Mouse (Mus musculus): Measurements from ENCODE around the gene Frem3.

Frem3 gene

DNA sequence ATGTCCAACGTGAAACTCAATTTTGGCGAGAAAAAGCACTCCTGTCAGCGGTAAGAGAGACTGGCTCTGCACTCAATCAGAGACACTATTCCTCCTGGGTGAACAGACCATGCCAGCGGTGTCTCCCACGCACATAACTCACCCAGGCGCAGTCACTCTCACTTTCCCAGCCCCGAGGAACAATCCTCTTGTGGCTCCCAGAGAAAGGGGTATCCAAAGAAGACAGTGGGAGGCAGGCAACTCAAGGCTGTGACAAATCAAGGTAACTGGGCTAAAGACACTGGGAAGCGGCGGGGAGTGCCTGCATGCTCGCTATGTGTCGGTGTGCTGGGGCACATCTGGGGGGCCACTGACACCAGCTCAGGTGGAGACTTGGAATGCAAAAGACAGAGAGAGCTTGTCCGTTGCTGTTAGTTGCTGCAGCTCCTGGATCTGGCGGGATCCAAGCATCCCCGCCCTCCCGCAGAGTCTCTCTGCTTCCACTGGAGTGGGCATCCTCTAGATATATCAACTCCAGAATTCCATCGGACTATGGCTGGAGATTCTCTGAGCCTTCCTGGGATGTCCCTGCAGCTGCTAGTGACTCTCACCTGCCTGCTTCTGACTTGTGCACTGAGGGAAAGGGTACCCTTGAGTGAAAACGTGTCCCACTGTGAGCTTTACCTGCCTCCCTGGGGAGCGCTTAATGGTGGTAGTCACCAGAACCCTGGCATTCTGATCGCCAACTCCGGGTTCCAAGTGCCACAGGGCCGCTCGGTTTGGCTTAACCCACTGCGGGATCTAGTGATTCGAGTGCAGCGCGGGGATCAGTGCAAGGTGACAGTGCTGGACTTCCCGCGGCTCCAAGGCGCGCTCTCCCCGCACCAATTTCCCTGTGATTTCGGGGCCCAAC is at the start of gene Frem3:
Gene Frem3 (plus strand): TSS at position 532 of the 892 bp plus-strand sequence.
- DNase-seq (ENCODE audit: low spot score): no peak

DNA sequence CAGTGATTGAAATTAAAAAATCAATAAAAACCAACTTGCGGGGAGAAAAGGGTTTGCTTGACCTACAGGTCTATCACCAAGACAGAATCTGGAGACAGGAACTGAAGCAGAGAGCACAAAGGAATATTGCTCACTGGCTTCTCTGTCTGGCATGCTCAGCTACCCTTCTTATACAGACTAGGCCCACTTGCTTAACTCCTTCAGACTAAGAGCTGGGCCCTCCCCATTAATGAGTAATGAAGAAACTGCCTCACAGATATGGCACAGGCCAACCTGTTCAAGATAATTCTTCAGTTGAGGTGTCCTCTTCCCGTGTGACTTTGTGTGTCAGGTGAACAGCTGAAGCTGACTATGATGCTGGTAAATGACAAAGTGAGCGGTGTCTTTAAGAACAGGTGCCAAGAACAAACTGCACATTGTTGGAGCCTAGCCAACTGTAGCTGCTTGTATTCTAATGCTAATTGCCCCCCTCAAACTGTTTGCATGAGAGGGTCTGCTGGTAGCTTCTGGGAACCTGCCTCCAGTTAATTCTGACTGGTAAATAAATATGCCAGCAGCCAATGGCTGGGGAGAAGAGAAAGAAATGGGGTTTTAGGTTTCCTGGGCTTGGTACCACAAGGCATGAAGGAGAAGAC is 46.6 kb upstream of the Frem3 start:
- DNase-seq (ENCODE audit: low spot score): no peak

DNA sequence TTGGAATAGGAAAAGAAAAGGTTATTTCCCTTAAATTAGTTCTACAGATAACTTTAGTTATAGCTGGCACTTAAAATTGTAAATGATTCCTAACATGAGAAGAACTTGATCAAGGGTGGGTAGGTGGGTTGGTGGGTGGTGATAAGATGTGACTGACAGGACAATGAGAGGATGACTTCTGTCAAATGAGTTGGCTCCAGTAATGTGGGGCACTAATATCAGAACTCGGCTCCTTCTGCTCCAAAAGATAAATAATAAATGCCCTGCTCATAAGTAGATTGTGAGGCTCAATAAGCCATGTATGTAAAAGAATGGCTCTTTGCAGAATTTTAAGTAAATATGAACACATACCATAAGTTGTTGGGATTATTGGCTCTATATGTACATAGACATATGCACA is 43.4 kb upstream of the Frem3 start:
- no peak for DNase-seq (ENCODE audit: low spot score)

DNA sequence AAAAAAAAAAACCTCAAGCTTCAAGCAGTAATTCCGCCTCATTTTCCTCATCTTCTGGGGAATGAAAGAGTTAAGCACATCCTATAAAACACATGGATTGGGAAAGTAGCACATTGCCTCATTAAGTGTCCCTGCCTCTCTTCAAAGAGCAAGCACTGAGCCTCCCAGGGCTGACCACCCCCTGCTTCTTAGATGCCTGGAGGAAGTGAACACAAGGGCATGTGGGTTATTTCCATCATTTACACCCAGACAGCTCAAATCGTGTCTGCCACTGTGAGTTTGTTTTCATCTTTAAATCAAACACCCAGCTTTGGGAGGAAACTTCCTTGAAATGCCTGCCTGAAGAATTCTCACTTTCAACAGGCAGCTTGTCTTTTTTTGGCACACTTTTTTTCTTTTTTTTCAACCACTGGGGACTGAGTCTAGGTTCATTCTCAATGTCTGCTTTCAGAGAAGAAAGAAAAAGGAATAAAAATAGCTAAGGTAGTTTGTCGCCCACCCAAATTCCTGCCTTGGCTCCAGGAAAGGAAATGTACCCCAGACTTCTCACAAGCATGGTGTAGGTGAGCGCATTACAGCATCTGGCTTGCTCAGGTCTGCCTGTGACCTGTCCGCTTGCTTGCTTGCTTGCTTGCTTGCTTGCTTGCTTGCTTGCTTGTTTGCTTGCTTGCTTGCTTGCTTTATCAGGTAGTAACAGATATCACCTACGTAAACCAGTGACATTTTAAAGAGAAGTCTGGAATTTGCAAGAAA is 42.5 kb upstream of the Frem3 start:
- no peak for DNase-seq (ENCODE audit: low spot score)

DNA sequence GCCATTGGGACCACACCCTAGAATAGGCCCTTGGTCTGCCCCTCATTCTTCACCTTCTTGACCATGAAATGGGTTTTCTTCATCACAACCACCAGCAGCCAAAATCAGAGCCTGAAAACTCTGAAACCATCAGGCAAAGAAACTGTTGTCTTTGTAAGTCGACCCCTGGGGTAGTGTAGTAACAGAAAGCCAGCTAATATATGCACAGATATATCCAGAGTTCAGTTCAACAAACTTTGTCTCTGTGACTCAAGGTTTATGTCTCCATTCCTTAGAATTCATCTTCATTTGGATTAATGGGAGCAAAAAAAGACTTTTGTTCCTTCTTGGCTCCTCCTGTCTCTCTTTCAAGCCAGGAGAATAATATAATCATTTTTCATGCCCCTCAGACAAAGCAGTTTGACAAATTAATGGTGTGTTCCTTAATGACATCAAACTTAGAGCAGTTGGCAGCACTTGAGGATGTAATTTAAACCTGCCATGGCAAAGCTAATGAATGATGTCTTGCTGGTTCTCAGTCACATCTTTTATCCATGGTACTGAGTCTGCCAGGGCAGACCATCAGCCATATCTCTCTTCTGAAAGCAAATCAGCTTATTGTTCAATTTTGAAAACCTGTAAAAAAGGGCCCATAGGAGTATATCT is 38.3 kb upstream of the Frem3 start:
- DNase-seq (ENCODE audit: low spot score): no peak

DNA sequence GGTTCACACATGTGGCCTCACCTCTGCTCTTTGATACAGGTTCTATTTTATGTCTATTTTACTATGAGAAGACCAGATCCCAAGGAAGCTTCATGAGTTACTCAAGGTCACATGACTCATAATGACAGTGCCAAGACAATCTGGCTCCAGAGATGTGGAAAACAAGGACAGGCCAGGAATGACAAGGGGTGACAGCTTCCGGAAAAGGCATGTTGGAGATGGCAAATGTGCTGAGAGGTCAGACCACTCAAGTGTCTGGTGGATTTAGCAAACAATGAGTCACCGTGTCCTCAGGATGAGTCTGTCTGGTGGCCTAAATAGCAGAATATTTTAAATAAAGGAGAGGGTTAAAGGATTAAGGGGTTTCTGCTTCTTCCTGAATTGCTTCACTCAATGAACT is 33.8 kb upstream of the Frem3 start:
- DNase-seq (ENCODE audit: low spot score): no peak

DNA sequence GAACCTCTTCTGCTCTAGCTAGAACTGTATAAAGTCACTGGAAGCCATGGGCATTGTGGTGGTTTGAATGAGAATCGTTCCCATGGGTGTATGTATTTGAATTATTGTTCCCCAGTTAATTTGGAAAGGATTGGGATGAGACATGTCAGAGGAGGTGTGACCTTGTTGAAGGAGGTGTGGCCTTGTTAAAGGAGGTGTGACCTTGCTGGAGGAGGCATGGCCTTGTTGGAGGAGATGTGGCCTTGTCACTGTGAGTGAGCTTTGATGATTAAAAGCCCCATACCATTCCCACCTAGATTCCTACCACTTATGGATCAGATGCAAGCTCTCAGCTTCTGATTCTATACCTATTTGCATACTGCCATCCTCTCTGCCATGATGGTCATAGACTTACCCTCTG is 31.8 kb upstream of the Frem3 start:
- no peak for DNase-seq (ENCODE audit: low spot score)

DNA sequence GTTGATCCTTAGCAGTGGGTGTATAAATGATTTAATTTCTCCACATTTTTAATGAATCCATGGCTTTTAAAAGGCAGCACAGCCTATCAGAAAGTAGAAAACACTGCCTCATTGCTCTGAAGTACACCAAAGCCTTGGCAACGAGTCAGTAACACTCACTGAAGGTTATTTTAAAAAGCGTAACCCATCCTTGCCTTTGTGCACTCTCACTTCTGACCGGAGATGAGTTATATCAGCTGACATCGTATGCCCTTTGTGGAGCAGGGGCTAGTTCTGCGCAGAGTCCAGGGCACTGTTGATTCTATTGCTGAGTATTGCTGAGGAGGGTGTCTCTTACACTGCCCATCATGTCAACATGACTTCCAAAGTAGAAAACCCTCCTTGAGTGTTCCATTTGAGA is 18.3 kb upstream of the Frem3 start:
- no peak for DNase-seq (ENCODE audit: low spot score)

DNA sequence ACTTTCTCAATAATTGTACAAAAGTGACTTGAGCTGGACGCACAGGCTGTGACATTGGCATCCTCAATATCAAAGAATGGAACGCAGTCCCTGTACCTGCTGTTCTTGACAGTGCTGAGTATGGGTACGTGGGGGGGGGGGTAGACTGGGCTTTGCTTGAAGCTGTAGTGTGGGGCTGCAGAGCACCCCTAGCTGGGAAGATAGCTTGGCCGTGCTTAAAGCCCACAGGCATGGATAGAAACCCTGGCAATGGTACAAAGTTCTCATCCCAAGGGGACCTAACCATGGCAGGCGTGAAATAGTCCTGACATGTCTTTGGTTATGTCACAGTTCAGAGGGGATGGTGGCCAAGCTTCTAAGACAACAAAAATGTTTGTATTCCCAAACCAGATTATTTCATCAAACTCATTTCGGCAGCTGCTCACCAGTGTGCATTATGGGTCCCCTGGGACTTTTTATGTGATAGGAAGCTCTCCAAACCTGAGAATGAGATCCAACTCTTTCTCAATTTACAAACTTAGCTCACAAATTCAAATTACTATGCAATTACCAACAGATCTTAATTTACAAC is 10.2 kb upstream of the Frem3 start:
- DNase-seq (ENCODE audit: low spot score): no peak

DNA sequence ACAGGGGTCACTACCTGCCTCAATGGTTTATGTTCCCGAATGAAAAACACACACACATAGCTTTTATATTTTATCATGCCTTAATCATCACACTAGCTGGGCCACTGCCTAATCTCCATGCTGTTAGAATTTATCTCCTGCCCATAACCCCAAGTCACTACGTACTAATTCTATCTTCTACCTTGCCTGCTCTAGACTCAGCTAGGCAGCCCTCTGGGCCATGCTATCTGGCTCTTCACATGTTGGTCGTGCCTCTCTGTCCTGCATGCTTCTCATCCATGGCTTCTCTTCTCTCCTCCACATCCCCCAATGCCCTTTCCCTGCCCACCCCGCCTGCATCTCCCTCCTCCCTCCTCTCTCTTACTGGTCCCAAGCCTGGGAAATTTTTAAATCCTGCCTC is 9.0 kb upstream of the Frem3 start:
- no peak for DNase-seq (ENCODE audit: low spot score)

DNA sequence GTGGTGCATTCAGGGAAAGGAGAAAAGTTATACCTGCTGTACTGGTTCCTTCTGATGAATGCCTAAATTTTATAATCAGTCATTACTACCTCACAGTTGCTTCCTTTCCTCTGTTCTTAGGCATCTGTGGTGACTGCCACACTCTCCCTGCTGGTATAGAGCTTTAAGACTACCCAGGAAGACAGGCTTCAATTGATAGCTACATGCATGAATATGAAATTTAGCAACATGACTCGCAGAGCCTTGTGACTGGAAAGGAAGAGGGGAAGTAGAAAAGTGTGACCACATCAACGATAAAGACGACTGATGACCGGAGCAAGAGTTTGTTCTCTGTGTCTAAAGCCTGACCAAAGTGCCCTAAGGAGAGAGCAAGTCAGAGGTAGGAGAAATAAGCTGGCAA is 3.8 kb upstream of the Frem3 start:
- no peak for DNase-seq (ENCODE audit: low spot score)

DNA sequence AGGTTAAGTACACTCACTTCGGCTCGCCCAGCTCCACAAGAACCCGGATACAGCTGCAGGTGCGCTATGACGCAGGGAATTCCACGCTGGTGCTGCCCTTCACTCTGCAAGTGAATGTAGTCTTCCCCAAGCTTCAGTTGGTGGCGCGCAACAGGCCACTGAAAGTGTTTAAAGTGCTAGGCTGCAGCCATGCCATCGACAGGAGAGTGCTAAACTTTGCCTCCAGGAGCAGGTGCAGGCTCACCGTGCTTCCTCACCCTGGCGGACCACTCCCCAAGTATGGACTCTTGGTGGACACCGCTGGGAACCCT is 516 bp downstream of the Frem3 start:
- no peak for DNase-seq (ENCODE audit: low spot score)

DNA sequence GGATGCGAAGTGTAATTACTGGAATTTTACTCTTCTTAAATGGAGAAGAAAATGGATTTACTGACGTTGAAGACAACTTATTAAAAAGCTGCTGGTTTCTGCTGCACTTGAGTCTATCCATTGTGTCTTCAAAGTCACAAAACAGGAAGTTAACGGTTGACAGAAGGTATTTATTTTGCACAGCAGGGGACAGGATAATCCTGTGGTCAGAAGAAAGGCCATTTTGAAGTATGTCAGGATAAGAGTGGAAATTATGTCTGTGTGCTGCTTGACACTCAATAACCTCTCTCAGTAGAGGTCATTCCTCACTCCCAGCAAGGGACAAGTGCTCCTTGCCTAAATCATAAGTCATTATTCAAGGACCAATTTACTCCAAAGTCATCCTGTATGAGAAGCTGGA is 8.9 kb downstream of the Frem3 start:
- no peak for DNase-seq (ENCODE audit: low spot score)

DNA sequence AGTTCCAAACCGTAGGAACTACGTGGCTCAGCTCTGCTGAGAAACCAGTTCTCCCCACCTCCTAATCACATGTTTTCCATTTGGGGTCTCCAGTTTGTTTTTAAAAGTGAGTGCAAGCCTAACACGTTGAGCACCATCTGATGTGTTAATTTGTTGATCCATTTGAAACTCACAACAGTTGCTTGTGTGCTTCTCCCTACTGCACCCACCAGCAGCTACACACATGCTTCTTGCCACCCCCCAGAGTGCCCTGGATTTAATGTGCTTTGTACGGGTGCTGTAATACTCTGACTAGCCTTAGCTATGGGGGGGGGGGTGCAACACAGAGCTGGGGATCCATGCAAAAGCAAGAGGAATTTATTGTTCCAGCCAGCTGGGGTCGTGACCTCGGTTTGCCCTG is 36.5 kb downstream of the Frem3 start:
- DNase-seq (ENCODE audit: low spot score): no peak

DNA sequence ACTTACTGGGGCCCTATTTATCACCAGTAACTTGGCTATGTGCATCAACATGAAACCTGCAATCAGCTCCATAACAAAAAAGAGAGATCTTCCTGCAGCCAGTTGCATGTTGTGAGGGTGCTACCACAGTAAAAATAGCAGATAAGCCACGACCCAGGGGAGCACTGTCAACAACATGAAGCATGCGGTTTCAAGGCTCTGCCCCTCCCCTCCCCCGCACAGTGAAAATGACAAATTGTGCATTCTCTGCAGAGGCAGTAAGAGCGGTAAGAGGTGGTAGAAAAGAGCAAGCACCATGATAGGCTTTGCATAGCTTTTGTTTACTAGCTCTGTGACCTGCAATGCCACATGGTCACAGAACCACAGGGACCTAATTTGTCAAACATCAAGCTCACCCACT is 46.8 kb downstream of the Frem3 start:
- no peak for DNase-seq (ENCODE audit: low spot score)

DNA sequence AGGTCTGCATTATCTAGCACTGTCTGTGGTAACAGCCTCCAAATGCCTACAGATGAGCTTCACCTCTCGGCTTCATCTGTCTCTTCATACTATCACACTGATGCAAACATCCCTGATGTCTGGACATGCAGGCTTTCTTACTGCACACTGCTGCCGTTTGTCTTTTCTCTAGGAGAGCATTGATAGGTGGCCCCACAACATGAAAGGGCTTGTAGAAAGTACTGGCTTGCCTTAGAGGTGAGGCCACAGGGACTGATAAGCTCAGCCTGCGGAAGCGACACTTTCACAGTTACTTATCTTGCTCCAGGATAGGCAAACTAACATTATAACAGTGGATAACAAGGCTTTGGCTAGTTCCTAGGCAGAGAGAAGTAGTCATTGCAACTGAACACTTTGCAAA is 50.2 kb downstream of the Frem3 start:
- DNase-seq (ENCODE audit: low spot score): no peak

DNA sequence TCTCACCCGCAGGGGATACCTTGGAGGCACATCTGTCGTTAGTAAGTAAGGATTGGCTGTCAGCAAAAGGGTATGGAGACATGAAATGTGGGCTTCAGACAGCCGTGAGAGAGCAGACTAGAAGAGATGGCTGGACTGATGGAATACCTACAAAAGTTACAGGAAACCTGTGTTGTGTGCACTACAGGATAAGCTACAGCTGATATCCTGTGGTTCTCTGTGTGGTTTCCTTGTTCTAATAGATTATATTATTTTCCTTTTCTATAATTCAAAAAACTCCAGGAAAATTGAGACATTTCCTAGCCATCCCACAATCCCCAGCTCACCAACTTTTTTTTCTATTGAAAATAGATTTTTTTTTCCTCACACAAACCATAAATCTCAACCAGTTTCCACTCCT is 52.6 kb downstream of the Frem3 start:
- DNase-seq (ENCODE audit: low spot score): no peak

DNA sequence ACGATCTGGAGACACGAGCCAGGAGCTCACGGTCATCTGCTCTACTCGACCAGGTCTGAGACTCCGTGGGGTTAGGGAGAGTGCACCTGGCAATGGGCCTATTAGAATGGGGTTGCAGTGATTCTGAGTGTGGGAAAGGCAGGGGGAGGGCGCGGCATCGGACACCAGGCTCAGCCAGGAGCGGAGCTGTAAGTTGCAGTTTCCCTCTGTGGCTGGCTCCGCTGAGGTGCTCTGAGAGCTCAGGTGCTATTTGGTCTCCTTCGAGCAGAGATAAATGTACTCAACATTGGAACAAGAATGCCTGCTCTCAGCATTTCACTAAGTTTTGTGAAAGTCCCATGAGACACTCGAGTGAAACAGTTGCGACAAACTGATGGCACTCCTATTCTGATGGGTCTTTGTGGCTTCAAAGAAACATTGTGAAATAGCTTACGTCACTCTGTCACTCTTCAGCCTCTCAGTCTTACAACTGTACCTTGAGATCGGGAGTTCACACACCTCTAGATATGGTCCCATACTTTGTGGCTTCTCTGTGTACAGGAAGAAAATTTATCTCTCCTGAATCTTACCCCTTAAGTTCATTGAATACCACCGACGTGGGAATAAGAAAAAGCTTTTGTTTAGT is 58.5 kb downstream of the Frem3 start:
- DNase-seq (ENCODE audit: low spot score): no peak

DNA sequence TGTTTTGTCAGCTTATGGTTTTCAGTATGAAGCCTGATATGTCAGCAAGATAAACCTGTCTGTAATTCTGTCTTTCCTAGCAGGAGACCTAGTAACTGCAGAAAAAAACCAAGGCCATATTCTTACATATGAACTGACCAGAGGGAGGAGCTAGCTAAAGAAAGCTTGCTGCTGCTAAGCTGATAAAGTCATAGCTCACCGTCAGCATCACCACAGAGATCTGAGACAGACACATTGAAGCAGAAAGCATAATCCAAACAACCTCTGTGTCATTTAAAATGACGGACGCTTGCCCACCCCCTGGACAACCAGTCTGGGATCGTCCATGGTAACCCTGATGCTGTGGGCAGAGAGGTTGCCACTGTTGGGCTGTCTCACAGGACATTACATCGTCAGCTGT is 71.7 kb downstream of the Frem3 start:
- no peak for DNase-seq (ENCODE audit: low spot score)

DNA sequence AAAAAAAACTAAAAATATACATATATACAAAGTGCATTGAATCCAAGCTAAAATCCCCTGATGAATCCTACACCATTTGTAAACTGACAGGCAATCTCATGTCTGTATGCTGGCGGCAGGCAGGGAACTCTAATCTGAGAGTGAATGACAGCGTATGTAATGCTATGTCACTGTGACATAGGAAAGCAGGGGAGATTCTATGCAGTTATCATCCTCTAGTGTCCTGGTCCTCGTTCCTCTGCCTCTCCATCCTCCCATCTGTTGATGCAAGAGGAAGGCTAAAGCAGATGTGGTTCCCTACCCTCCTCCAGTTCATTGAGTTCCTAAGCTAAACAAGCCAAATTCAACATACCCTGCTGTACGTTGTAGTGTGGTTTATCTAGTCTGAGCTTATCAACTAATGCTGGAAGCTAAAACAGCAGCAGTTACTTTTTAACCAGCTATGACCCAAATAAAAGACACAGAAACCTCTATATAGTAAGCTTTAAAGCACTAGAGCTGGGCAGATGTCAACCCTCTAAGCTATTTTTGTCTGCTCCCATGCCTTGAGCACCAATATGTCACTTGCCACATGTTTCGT is 73.0 kb downstream of the Frem3 start:
- no peak for DNase-seq (ENCODE audit: low spot score)

DNA sequence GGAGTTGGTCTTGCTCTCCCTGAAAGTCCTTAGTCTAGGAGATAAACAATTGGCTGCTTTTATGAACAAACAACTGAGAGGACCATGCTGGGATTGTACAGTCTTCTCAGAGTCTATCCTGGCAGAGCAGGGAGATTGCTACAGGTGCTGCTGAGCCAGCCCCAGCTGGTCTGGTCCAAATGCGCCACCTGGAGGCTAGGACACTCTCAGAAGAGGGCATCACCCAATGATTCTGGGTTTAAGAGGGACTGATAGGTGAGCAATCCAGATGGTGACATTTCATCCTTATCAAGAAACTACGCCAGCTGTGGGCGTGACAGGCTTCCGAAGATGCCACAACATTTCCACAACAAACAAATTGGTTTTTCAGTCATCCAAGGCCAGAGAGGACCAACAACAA is 77.3 kb downstream of the Frem3 start:
- peak; percentile 19 for DNase-seq (ENCODE audit: low spot score)

All from ovary, postnatal 10 days (tissue).